Mouse (Mus musculus) hindbrain, embryonic 10.5 days (tissue): Measurements from ENCODE around the gene Fam213b. TPM values are rescaled to one million over a fixed set of nuclear protein-coding genes. Genes with fewer than 3 reads are reported as not detected.

ENCODE experiments used
- DNase-seq: peaks from one replicate; pipeline ENCODE4 v3.0.0-alpha.2; 2017; ENCODE audit warnings: low spot score
- H3K27ac ChIP-seq: fragments of 300-500 bp; sonication (generic); 2 replicates; pipeline ENCODE4 v1.5.1; 2016; ENCODE audit warnings: mild to moderate bottlenecking, moderate library complexity
- H3K27me3 ChIP-seq: fragments of 300-500 bp; sonication (generic); 2 replicates; pipeline ENCODE4 v1.6.1; 2016; ENCODE audit warnings: mild to moderate bottlenecking; ENCODE audit not compliant: poor library complexity, insufficient read depth, severe bottlenecking
- H3K36me3 ChIP-seq: fragments of 300-500 bp; sonication (generic); 2 replicates; pipeline ENCODE4 v1.6.1; 2016; ENCODE audit warnings: mild to moderate bottlenecking, moderate library complexity
- H3K4me1 ChIP-seq: fragments of 300-500 bp; sonication (generic); replicated peaks from 2 replicates; pipeline ENCODE4 v1.6.1; 2016; ENCODE audit warnings: mild to moderate bottlenecking
- H3K4me3 ChIP-seq: fragments of 300-500 bp; sonication (generic); 2 replicates; pipeline ENCODE4 v1.5.1; 2016; ENCODE audit warnings: mild to moderate bottlenecking, moderate library complexity
- H3K9me3 ChIP-seq: fragments of 300-500 bp; sonication (generic); 2 replicates; pipeline ENCODE4 v1.6.1; 2016; ENCODE audit warnings: mild to moderate bottlenecking, moderate library complexity
- WGBS: fragments of 180-500 bp; shearing (Covaris S2); methylation state at CpG from one replicate; pipeline ENCODE4 v1.1.7; 2016; 5-methylcytosine and 5-hydroxymethylcytosine counted together
- polyA plus RNA-seq: library from polyadenylated mRNA; unstranded; fragments of >200 nt; fragmentation: Nextera tagmentation; extraction: Ambion mirVana; gene quantifications from 2 replicates; pipeline ENCODE4 v1.2.1, GENCODE M21; 2016

The Fam213b gene
- 47.4 and 51.5 TPM in 2 replicates for polyA plus RNA-seq

GRCm38 (mm10) chr4:154898506-154899446, at the start of gene Fam213b:
Gene Fam213b, minus strand, starts transcription at chr4:154899135.
- Histone ChIP-seq H3K27ac (peak within 1 kb of the TSS; percentile 84), H3K9me3 (no peaks in the 10 kb centered on the region; the same call in 1 of the 2 replicates), H3K4me3 (peak within 1 kb of the TSS; percentile 70), H3K27me3 (peaks cover 18% of the 10 kb centered on the region), H3K4me1 (peaks cover 50% of the 10 kb centered on the region), H3K36me3 (no peaks in the 10 kb centered on the region; the same call in 1 of the 2 replicates)
- DNase-seq, result peak; percentile 93
- 3% methylated on average over 43 of the region's 43 CpGs for WGBS

- H3K27me3 ChIP-seq, result peaks cover 54% of the 10 kb centered on the region
- H3K4me3 ChIP-seq, result peak overlapping the region; percentile 36
- peaks cover 94% of the 10 kb centered on the region for H3K4me1 ChIP-seq
- no peaks in the 10 kb centered on the region for H3K9me3 ChIP-seq
- no peaks in the 10 kb centered on the region for H3K36me3 ChIP-seq
- DNase-seq, result peak; percentile 56
- H3K27ac ChIP-seq, result peak overlapping the region; percentile 88
- 48% methylated on average over 14 of the region's 14 CpGs for WGBS
Observed at GRCm38 (mm10) chr4:154948066-154948939, 49.4 kb upstream of the Fam213b start.

DNA sequence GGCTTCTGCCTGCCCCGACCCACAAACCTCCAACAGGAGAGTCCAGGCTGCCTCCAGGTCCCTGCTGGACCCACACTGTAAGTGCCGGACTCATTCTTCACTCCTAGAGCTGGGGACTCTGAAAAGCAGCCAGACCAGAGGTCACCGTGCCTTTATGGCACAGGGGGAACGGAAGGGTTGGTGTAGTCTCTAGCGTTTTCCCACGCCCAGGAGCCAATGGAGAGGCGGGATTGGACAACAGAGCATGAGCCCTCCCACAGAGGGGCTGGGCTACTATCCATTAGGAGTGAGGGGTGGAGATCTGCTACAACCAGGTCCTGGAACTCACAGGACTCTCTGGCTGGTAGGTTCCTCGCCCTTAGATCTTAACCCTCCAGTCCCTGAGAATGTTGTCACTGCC, 47.4 kb upstream of the Fam213b start:
- peaks cover 77% of the 10 kb centered on the region for H3K4me1 ChIP-seq
- peaks cover 5% of the 10 kb centered on the region; the same call in 1 of the 2 replicates for H3K9me3 ChIP-seq
- WGBS, result 3% methylated on average over 8 of the region's 8 CpGs
- H3K27me3 ChIP-seq, result peaks cover 34% of the 10 kb centered on the region
- peak overlapping the region; percentile 87 for H3K27ac ChIP-seq
- H3K36me3 ChIP-seq, result no peaks in the 10 kb centered on the region
- peak; percentile 88 for DNase-seq
- peak overlapping the region; percentile 54 for H3K4me3 ChIP-seq

DNA sequence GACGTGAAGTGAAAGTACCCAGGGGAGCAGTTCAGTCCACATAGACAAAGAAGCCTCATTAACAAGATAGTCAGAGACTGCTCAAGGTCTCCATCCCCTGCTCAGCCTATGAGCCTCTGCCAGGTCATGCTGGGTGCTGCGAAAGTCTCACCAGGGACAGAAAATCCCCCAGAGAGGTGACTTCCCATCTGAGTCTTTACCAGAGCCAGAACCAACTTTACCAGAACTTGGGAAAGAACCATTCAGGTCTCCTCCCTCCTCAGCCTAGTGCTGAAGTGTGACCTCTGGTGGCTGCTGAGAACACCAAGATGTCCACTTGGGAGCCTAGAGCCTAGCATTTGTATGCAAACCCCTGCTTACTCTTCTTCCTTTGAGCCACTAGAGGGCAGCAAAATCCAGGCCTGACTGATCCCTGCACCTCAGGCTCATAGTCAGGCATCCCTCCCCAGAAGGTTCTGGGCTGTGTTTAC, 45.2 kb upstream of the Fam213b start:
- peaks cover 5% of the 10 kb centered on the region; the same call in 1 of the 2 replicates for H3K9me3 ChIP-seq
- peak overlapping the region; percentile 67 for H3K27ac ChIP-seq
- H3K36me3 ChIP-seq, result no peaks in the 10 kb centered on the region
- peaks cover 55% of the 10 kb centered on the region for H3K4me1 ChIP-seq
- H3K4me3 ChIP-seq, result 0 out of 2 replicates have a peak overlapping the region, but pooled peaks have one; percentile 23
- WGBS, result 11% methylated on average over 2 of the region's 2 CpGs
- DNase-seq, result peak; percentile 79
- peaks cover 12% of the 10 kb centered on the region for H3K27me3 ChIP-seq

DNA sequence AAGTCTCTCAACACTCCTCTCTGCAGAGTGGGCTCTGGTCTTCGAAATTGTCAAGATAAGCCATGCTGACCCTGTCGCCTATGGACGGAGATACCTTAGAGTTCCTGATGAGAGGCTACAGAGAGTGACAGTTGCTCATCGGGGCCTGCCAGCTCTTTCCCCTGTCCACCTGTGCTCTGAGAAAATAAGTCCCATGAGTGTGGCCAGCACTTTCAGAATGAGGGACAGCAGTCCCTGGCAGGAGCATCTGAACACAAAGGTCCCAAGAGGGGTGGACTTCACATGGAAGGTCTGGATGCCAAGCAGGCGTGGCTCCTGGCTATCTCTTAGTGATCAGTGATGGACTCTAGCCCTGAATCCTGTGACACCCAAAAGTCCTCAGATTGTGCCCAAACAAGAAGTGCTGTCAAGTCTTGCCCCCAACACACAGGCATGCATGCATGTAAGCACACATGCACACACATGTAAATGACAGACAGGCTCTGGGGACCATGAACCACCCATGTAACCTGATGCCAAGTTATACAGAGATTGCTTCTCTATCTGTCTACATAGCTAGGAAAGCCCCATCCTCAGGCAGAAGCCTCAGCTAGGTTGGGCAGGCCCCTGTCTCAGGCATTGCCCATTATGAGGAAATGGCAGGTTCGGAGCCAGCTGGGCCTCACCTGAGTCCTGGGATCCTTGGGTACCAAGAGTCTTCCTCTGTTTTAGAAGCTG, 44.5 kb upstream of the Fam213b start:
- DNase-seq, result no peak
- Histone ChIP-seq H3K27ac (peak overlapping the region; percentile 67), H3K9me3 (peaks cover 5% of the 10 kb centered on the region; the same call in 1 of the 2 replicates), H3K36me3 (no peaks in the 10 kb centered on the region), H3K4me1 (peaks cover 48% of the 10 kb centered on the region), H3K27me3 (peaks cover 5% of the 10 kb centered on the region), H3K4me3 (peak overlapping the region; percentile 23)
- 89% methylated on average over 6 of the region's 6 CpGs for WGBS

DNA sequence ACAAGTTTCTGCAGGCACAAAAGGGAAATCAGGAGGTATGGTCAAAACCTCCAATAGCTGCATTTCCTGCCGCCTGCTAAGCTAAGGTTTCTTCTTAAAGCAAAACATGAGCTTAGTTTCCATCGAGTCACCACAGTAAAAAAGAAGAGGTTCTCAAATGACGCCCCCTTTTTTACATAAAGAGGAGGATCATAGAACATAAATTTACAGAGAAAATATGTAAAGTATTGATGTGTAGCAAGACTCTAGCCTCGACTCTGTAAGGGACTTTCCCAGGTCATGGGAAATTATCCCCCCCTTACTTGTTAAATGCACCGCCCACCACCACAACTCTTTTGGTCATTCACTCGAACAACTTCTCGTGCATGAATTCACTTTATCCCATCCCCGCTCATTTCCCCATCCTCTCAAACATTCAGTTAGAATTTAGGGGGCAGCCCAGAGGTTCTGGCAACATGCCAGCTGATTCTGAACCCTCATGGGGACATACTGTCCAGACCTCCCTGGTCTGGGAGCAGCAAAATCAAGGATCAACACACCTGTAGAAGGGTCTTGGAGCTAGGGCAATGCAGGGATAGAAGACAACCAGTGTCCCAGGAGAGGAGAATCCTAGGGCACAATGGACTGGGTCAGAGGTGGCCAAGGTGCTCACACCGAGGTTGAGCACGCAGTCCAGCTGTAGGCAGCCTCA, 43.8 kb upstream of the Fam213b start:
- no peak overlapping the region for H3K27ac ChIP-seq
- peaks cover 43% of the 10 kb centered on the region for H3K4me1 ChIP-seq
- peaks cover 5% of the 10 kb centered on the region; the same call in 1 of the 2 replicates for H3K9me3 ChIP-seq
- no peak for DNase-seq
- no peaks in the 10 kb centered on the region for H3K27me3 ChIP-seq
- no peaks in the 10 kb centered on the region for H3K36me3 ChIP-seq
- WGBS, result 87% methylated on average over 10 of the region's 10 CpGs
- H3K4me3 ChIP-seq, result no peak overlapping the region

DNA sequence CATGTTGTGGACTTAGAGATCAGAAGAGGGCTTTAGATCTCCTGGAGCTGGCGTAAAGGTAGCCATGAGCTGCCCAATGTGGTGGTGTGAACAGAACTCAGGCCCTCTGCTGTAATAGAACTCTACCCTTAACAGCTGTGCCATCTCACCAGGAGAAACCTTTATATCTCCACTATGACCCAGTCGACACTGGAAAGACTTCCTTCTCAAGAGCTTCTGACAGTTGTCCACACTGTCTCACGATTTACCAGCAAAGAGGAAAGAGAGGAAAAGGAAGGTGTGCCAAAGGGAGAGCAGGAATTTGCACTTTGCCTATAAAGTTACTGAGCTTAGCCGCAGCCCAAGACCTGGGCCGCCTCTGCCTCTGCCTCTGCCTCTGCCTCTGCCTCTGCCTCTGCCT, 42.9 kb upstream of the Fam213b start:
- Histone ChIP-seq H3K4me1 (peaks cover 36% of the 10 kb centered on the region), H3K36me3 (no peaks in the 10 kb centered on the region), H3K27ac (no peak overlapping the region), H3K4me3 (no peak overlapping the region), H3K27me3 (no peaks in the 10 kb centered on the region), H3K9me3 (peaks cover 5% of the 10 kb centered on the region; the same call in 1 of the 2 replicates)
- 91% methylated on average over 5 of the region's 5 CpGs for WGBS
- DNase-seq, result no peak

DNA sequence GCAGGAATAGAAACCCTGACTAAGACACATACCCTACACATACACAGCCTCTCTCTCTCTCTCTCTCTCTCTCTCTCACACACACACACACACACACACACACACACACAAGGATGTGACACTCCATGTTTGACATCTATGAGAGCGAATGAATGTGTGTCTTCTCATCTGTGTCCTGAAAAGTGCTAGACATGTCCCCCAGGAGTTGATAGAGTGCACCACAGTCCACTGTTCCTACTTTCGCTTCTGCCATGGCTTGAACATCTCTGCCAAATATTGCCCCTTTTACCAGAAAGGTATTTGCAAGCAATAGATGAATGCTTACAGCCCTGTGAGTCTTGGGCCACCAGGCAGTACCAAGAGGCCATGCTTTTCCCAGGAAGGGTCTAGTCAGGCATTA, 41.2 kb upstream of the Fam213b start:
- Histone ChIP-seq H3K9me3 (peaks cover 5% of the 10 kb centered on the region; the same call in 1 of the 2 replicates), H3K36me3 (no peaks in the 10 kb centered on the region), H3K27ac (no peak overlapping the region), H3K27me3 (no peaks in the 10 kb centered on the region), H3K4me3 (no peak overlapping the region), H3K4me1 (peaks cover 25% of the 10 kb centered on the region)
- 86% methylated on average over 2 of the region's 2 CpGs for WGBS
- DNase-seq, result no peak

DNA sequence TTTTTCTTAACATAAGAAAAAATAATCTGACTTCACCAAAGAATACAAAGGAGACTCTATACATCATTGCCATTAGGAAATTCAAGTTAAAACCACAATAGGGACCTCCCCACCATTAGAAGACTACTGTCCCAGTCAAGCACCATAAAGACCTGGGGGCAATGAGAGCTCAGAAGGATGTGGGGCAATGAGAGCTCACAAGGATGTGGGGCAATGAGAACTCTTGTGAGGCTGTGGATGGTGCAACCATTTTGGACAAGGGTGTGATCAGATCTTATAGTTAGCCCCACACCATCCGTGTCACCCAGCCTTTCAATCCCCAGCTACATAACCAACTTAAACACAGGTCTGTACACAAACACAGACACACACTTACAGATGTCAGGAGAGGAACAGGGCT, 38.8 kb upstream of the Fam213b start:
- no peaks in the 10 kb centered on the region; the same call in 1 of the 2 replicates for H3K27me3 ChIP-seq
- H3K36me3 ChIP-seq, result no peaks in the 10 kb centered on the region
- 74% methylated on average over 1 of the region's 1 CpGs for WGBS
- peaks cover 19% of the 10 kb centered on the region; the same call in 1 of the 2 replicates for H3K4me1 ChIP-seq
- H3K9me3 ChIP-seq, result peaks cover 5% of the 10 kb centered on the region; the same call in 1 of the 2 replicates
- H3K4me3 ChIP-seq, result no peak overlapping the region
- DNase-seq, result no peak
- H3K27ac ChIP-seq, result no peak overlapping the region

DNA sequence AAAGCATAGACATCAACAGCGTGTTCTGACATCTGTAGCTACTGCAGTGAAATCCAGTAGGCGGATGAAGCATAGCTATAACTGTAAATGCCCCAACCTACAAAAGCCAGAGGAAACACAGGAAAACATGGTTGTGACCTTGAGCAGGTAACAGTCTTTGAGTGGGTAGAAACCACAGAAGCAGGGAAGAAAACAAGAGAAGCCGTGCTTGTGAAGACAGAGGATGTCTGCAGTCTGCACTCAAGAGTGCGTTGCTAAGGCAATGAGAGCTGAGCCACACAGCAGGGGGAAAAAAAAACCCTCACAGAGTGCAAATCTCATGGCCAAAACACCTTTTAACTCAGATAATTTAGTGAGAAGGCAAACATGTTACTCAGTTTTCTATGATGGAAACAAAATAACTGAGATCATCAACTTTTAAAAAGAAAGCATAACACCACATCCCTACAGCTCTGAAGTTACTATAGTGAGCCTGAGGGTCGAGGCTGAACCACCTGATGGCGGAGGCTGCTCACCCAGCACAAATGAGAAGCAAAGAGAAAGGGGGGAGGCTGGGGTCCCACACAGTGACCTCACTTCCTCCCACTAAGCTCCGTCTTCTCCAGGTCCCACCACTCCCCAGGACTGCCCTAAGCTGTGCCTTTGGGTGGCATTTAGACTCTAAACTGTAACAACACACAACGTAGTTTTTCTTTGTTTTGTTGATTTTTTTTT, 37.8 kb upstream of the Fam213b start:
- H3K36me3 ChIP-seq, result no peaks in the 10 kb centered on the region
- peaks cover 19% of the 10 kb centered on the region; the same call in 1 of the 2 replicates for H3K4me1 ChIP-seq
- H3K27ac ChIP-seq, result no peak overlapping the region
- no peak overlapping the region for H3K4me3 ChIP-seq
- H3K9me3 ChIP-seq, result 0 out of 2 replicates have a peak, but pooled peaks cover under 1% of the 10 kb centered on the region
- no peak for DNase-seq
- no peaks in the 10 kb centered on the region; the same call in 1 of the 2 replicates for H3K27me3 ChIP-seq
- 55% methylated on average over 8 of the region's 8 CpGs for WGBS

DNA sequence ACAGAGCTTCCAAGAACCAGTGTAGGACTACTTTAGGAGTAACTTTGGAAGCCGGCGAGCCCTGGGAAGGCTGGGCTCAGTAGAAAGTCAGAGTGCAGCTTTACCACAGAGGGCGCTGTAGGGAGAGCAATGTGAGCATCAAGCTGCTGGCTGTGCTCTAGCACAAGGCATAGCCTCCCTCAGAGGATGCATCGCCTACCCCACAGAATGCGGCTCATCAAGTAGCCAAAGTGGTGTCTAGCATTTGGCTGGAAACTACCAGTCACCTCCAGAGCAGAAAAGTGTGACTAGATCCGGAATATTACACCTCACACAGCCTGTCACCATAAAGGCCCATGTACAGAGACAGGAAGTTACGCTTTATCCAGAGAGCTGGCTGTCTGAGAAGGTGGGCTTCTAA, 36.9 kb upstream of the Fam213b start:
- H3K4me3 ChIP-seq, result no peak overlapping the region
- 72% methylated on average over 7 of the region's 7 CpGs for WGBS
- no peaks in the 10 kb centered on the region for H3K36me3 ChIP-seq
- H3K9me3 ChIP-seq, result no peaks in the 10 kb centered on the region
- H3K27ac ChIP-seq, result no peak overlapping the region
- no peaks in the 10 kb centered on the region; the same call in 1 of the 2 replicates for H3K27me3 ChIP-seq
- H3K4me1 ChIP-seq, result peaks cover 19% of the 10 kb centered on the region; the same call in 1 of the 2 replicates
- DNase-seq, result no peak
